Mouse (Mus musculus) neural tube, embryonic 14.5 days (tissue): ENCODE results near the gene Ensa. TPM values are rescaled to one million over a fixed set of nuclear protein-coding genes. Genes with fewer than 3 reads are reported as not detected.
"Not testable (repeated sequence)": the region's sequence is repeated elsewhere in the genome, so short reads cannot be mapped to it uniquely, and the experiment has no call there.

Experiments used
- ATAC-seq: fragments of 200-750 bp; cut with Nextera tagmentation; 2 replicates; pipeline ENCODE4 v1.8.0; 2017; ENCODE audit warnings: low read depth, mild to moderate bottlenecking, moderate TSS enrichment, moderate library complexity
- H3K27ac ChIP-seq: fragments of 300-500 bp; sonication (generic); 2 replicates; pipeline ENCODE4 v1.5.1; 2014; ENCODE audit warnings: low read depth, mild to moderate bottlenecking, control low read depth, low read length, moderate library complexity, mixed read lengths
- H3K27me3 ChIP-seq: fragments of 300-500 bp; sonication (generic); 2 replicates; pipeline ENCODE4 v1.6.1; 2014; ENCODE audit warnings: low read length; ENCODE audit not compliant: control insufficient read depth, insufficient read depth
- H3K36me3 ChIP-seq: fragments of 300-500 bp; sonication (generic); 2 replicates; pipeline ENCODE4 v1.6.1; 2014; ENCODE audit warnings: low read length, mixed read lengths; ENCODE audit not compliant: control insufficient read depth, insufficient read depth
- H3K4me1 ChIP-seq: fragments of 300-500 bp; sonication (generic); 2 replicates; pipeline ENCODE4 v1.6.1; 2014; ENCODE audit warnings: low read length; ENCODE audit not compliant: control insufficient read depth, insufficient read depth
- H3K4me2 ChIP-seq: fragments of 300-500 bp; sonication (generic); 2 replicates; pipeline ENCODE4 v1.6.1; 2014; ENCODE audit warnings: mild to moderate bottlenecking, low read depth, low read length, control low read depth
- H3K4me3 ChIP-seq: fragments of 300-500 bp; sonication (generic); 2 replicates; pipeline ENCODE4 v1.5.1; 2014; ENCODE audit warnings: low read depth, low read length, control low read depth, mixed read lengths
- H3K9ac ChIP-seq: fragments of 300-500 bp; sonication (generic); replicated peaks from 2 replicates; pipeline ENCODE4 v1.6.1; 2014; ENCODE audit warnings: low read depth, mild to moderate bottlenecking, control low read depth, low read length, mixed read lengths
- H3K9me3 ChIP-seq: fragments of 300-500 bp; sonication (generic); 2 replicates; pipeline ENCODE4 v1.6.1; 2016; ENCODE audit warnings: low read length; ENCODE audit not compliant: control insufficient read depth
- WGBS: fragments of 180-500 bp; shearing (Covaris S2); extraction: QIAGEN DNeasy Blood & Tissue Kit; methylation state at CpG from one replicate; pipeline ENCODE4 v1.1.7; 2014; 5-methylcytosine and 5-hydroxymethylcytosine counted together
- polyA plus RNA-seq: library from polyadenylated mRNA; unstranded; fragments of >200 nt; fragmentation: Nextera tagmentation; extraction: Ambion mirVana; gene quantifications from 2 replicates; pipeline ENCODE4 v1.2.1, GENCODE M21; 2014

Ensa gene
- polyA plus RNA-seq, 1 experiment from 2014 or later: 101 TPM

DNA sequence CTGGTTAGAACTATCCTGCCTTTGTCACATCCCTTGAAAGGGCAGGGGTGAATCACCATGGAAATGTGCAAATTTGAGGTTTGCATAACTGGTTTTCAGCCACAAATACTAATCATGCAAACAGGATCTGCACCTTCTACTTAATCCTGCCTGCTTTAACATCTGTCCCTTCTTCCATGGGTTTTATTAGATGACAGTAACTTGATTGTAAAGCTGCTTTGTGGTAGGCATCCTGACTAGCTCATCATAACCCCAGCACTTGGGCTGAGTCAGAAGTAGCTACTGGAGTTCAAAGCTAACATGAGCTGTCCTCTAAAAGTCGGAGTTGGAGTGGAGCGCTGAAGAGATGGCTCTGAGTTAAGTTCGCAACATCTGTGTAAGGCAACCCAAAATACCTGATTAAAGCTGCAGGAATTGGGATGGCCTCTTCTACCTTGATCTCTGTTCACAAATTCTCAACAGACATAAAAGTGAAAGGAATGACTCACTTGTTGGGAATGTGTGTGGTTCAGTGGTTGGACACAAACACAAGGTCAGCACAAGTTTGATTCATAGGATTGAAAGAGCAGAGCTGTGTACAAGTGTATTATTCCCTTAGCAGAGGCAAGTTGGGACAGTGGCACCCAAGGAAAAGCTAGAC is 39.3 kb downstream of the Ensa start:
- Histone ChIP-seq H3K27ac (no peak overlapping the region), H3K4me2 (no peak overlapping the region), H3K4me1 (peaks cover 35% of the 10 kb centered on the region), H3K36me3 (peaks cover 27% of the 10 kb centered on the region; the same call in 1 of the 2 replicates), H3K9me3 (no peaks in the 10 kb centered on the region), H3K9ac (no peak overlapping the region), H3K4me3 (no peak overlapping the region), H3K27me3 (no peaks in the 10 kb centered on the region)
- no peak for ATAC-seq
- 93% methylated on average over 3 of the region's 3 CpGs for WGBS

GRCm38 (mm10) chr3:95664940-95665352 is 40.2 kb downstream of the Ensa start:
- Histone ChIP-seq H3K36me3 (peaks cover 27% of the 10 kb centered on the region; the same call in 1 of the 2 replicates), H3K27me3 (no peaks in the 10 kb centered on the region), H3K4me3 (no peak overlapping the region), H3K27ac (no peak overlapping the region), H3K9ac (no peak overlapping the region), H3K4me1 (peaks cover 35% of the 10 kb centered on the region), H3K9me3 (no peaks in the 10 kb centered on the region), H3K4me2 (no peak overlapping the region)
- ATAC-seq: no peak
- 82% methylated on average over 4 of the region's 4 CpGs for WGBS

- WGBS: 76% methylated on average over 6 of the region's 6 CpGs
- Histone ChIP-seq H3K36me3 (peaks cover 20% of the 10 kb centered on the region; the same call in 1 of the 2 replicates), H3K9ac (no peak overlapping the region), H3K9me3 (no peaks in the 10 kb centered on the region), H3K27me3 (no peaks in the 10 kb centered on the region), H3K4me2 (no peak overlapping the region), H3K4me3 (no peak overlapping the region), H3K4me1 (peaks cover 25% of the 10 kb centered on the region), H3K27ac (no peak overlapping the region)
- ATAC-seq: no peak
Measured at GRCm38 (mm10) chr3:95666124-95666844, 41.5 kb downstream of the Ensa start.

DNA sequence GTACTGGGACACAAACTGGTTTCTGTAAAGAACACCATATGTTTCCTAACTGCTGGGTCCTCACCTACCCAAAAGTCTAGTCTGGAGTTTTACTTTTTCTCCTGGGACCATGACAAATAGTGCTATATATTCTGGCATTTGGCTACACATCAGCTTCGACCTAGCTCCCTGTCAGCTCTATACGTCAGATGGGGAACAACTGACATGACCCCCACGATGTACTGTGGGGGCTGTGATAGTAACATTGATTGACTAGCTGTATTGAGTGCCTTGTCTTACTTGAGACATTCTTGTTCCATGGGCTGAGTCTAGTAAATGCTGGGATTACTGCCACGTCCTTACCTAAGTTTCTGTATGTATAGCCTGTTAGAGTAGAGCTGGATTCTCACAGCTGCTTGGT is 42.7 kb downstream of the Ensa start:
- Histone ChIP-seq H3K36me3 (peaks cover 12% of the 10 kb centered on the region; the same call in 1 of the 2 replicates), H3K27me3 (no peaks in the 10 kb centered on the region), H3K4me1 (peaks cover 17% of the 10 kb centered on the region), H3K9ac (no peak overlapping the region), H3K4me3 (no peak overlapping the region), H3K9me3 (no peaks in the 10 kb centered on the region), H3K27ac (peak overlapping the region; percentile 40), H3K4me2 (no peak overlapping the region)
- 61% methylated on average over 4 of the region's 4 CpGs for WGBS
- 0 out of 2 replicates have a peak, but pooled peaks have one; percentile 26 for ATAC-seq

DNA sequence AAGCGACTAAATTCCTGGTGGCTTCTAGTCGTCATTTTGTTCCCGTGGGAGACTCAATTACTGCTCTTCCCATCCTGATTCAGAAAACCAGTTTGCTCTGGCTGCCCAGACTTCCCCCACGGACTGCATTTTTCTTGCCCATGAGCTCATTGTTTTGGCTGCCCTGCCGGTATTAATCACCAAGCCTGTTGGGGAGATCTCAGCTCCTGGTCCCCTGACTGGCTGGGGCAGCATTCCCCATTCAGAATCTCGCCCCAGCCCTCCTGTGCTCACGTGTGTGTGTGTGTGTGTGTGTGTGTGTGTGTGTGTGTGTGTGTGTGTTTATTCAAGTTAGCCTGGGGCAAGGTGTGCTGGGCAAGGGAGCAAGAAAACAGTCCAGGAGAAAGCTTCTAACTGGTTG is 43.2 kb downstream of the Ensa start:
- peak overlapping the region; percentile 40 for H3K27ac ChIP-seq
- peaks cover 16% of the 10 kb centered on the region for H3K4me1 ChIP-seq
- no peak overlapping the region for H3K4me3 ChIP-seq
- WGBS: 30% methylated on average over 7 of the region's 7 CpGs
- no peak for ATAC-seq
- no peak overlapping the region for H3K4me2 ChIP-seq
- H3K27me3 ChIP-seq: no peaks in the 10 kb centered on the region
- no peaks in the 10 kb centered on the region for H3K9me3 ChIP-seq
- peaks cover 11% of the 10 kb centered on the region; the same call in 1 of the 2 replicates for H3K36me3 ChIP-seq
- no peak overlapping the region for H3K9ac ChIP-seq

- H3K9me3 ChIP-seq: no peaks in the 10 kb centered on the region
- H3K36me3 ChIP-seq: 0 out of 2 replicates have a peak, but pooled peaks cover 7% of the 10 kb centered on the region
- no peak overlapping the region for H3K4me3 ChIP-seq
- no peaks in the 10 kb centered on the region for H3K27me3 ChIP-seq
- 82% methylated on average over 7 of the region's 7 CpGs for WGBS
- ATAC-seq: no peak
- H3K4me2 ChIP-seq: no peak overlapping the region
- peak overlapping the region; percentile 40 for H3K27ac ChIP-seq
- H3K9ac ChIP-seq: no peak overlapping the region
- peaks cover 13% of the 10 kb centered on the region for H3K4me1 ChIP-seq
Measured at GRCm38 (mm10) chr3:95668589-95669308, 44.0 kb downstream of the Ensa start.

- peaks cover 15% of the 10 kb centered on the region for H3K4me1 ChIP-seq
- H3K27ac ChIP-seq: no peak overlapping the region
- no peak for ATAC-seq
- H3K27me3 ChIP-seq: no peaks in the 10 kb centered on the region
- no peak overlapping the region for H3K4me2 ChIP-seq
- no peak overlapping the region for H3K9ac ChIP-seq
- H3K36me3 ChIP-seq: 0 out of 2 replicates have a peak, but pooled peaks cover 5% of the 10 kb centered on the region
- H3K9me3 ChIP-seq: no peaks in the 10 kb centered on the region
- 96% methylated on average over 3 of the region's 3 CpGs for WGBS
- H3K4me3 ChIP-seq: no peak overlapping the region
Measured at GRCm38 (mm10) chr3:95669309-95669665, 44.5 kb downstream of the Ensa start.

GRCm38 (mm10) chr3:95670419-95670818 is 45.6 kb downstream of the Ensa start:
- not testable (repeated sequence) for H3K9ac ChIP-seq, H3K4me3 ChIP-seq, H3K27me3 ChIP-seq, H3K27ac ChIP-seq, H3K4me2 ChIP-seq, H3K36me3 ChIP-seq, ATAC-seq, H3K9me3 ChIP-seq
- WGBS: 95% methylated on average over 3 of the region's 3 CpGs
- peaks cover 15% of the 10 kb centered on the region for H3K4me1 ChIP-seq

GRCm38 (mm10) chr3:95671201-95671600 is 46.4 kb downstream of the Ensa start:
- no peak overlapping the region for H3K4me2 ChIP-seq
- no peak for ATAC-seq
- H3K27ac ChIP-seq: no peak overlapping the region
- H3K27me3 ChIP-seq: no peaks in the 10 kb centered on the region
- WGBS: 92% methylated on average over 5 of the region's 5 CpGs
- H3K4me1 ChIP-seq: peaks cover 15% of the 10 kb centered on the region
- no peak overlapping the region for H3K9ac ChIP-seq
- H3K36me3 ChIP-seq: no peaks in the 10 kb centered on the region
- H3K9me3 ChIP-seq: no peaks in the 10 kb centered on the region
- H3K4me3 ChIP-seq: no peak overlapping the region
